Mouse (Mus musculus) hindbrain, embryonic 11.5 days (tissue): ENCODE results near the gene Tbpl1. TPM values are rescaled to one million over a fixed set of nuclear protein-coding genes. Genes with fewer than 3 reads are reported as not detected.

Experiments
- ATAC-seq: fragments of 200-750 bp; cut with Nextera tagmentation; 2 replicates; pipeline ENCODE4 v1.8.0; 2017; ENCODE audit warnings: mild to moderate bottlenecking, moderate TSS enrichment, moderate library complexity; ENCODE audit not compliant: low FRiP score
- DNase-seq: peaks from one replicate; pipeline ENCODE4 v3.0.0-alpha.2; 2015; ENCODE audit warnings: low spot score
- H3K27ac ChIP-seq: fragments of 300-500 bp; sonication (generic); 2 replicates; pipeline ENCODE4 v1.5.1; 2014; ENCODE audit warnings: mild to moderate bottlenecking, low read depth, low read length
- H3K27me3 ChIP-seq: fragments of 300-500 bp; sonication (generic); 2 replicates; pipeline ENCODE4 v1.6.1; 2014; ENCODE audit warnings: mild to moderate bottlenecking, low read length, moderate library complexity, mixed read lengths; ENCODE audit not compliant: control insufficient read depth, insufficient read depth
- H3K36me3 ChIP-seq: fragments of 300-500 bp; sonication (generic); 2 replicates; pipeline ENCODE4 v1.6.1; 2014; ENCODE audit warnings: mild to moderate bottlenecking, low read length, moderate library complexity, mixed read lengths; ENCODE audit not compliant: control insufficient read depth, insufficient read depth
- H3K4me1 ChIP-seq: fragments of 300-500 bp; sonication (generic); replicated peaks from 2 replicates; pipeline ENCODE4 v1.6.1; 2014; ENCODE audit warnings: low read length, mixed read lengths; ENCODE audit not compliant: control insufficient read depth, insufficient read depth
- H3K4me2 ChIP-seq: fragments of 300-500 bp; sonication (generic); replicated peaks from 2 replicates; pipeline ENCODE4 v1.6.1; 2014; ENCODE audit warnings: mild to moderate bottlenecking, low read depth, low read length
- H3K4me3 ChIP-seq: fragments of 300-500 bp; sonication (generic); 2 replicates; pipeline ENCODE4 v1.5.1; 2014; ENCODE audit warnings: low read depth, low read length
- H3K9ac ChIP-seq: fragments of 300-500 bp; sonication (generic); 2 replicates; pipeline ENCODE4 v1.6.1; 2014; ENCODE audit warnings: low read depth, low read length
- H3K9me3 ChIP-seq: fragments of 300-500 bp; sonication (generic); 2 replicates; pipeline ENCODE4 v1.6.1; 2016; ENCODE audit warnings: low read length; ENCODE audit not compliant: control insufficient read depth
- WGBS: fragments of 180-500 bp; shearing (Covaris S2); extraction: QIAGEN DNeasy Blood & Tissue Kit; methylation state at CpG from one replicate; pipeline ENCODE4 v1.1.7; 2014; 5-methylcytosine and 5-hydroxymethylcytosine counted together
- polyA plus RNA-seq: library from polyadenylated mRNA; unstranded; fragments of >200 nt; fragmentation: Nextera tagmentation; extraction: Ambion mirVana; gene quantifications from 2 replicates; pipeline ENCODE4 v1.2.1, GENCODE M21; 2014

Gene Tbpl1
- polyA plus RNA-seq, 1 experiment from 2014 or later, result 128 TPM

GRCm38 (mm10) chr10:22720781-22721529, 10.8 kb downstream of the Tbpl1 start:
- no peak overlapping the region for H3K9ac ChIP-seq
- no peak for ATAC-seq
- no peak overlapping the region for H3K27ac ChIP-seq
- H3K27me3 ChIP-seq, result no peaks in the 10 kb centered on the region
- no peak for DNase-seq
- H3K9me3 ChIP-seq, result no peaks in the 10 kb centered on the region
- no peaks in the 10 kb centered on the region for H3K4me1 ChIP-seq
- no peak overlapping the region for H3K4me3 ChIP-seq
- WGBS, result 93% methylated on average over 5 of the region's 5 CpGs
- H3K36me3 ChIP-seq, result no peaks in the 10 kb centered on the region
- H3K4me2 ChIP-seq, result no peak overlapping the region

DNA sequence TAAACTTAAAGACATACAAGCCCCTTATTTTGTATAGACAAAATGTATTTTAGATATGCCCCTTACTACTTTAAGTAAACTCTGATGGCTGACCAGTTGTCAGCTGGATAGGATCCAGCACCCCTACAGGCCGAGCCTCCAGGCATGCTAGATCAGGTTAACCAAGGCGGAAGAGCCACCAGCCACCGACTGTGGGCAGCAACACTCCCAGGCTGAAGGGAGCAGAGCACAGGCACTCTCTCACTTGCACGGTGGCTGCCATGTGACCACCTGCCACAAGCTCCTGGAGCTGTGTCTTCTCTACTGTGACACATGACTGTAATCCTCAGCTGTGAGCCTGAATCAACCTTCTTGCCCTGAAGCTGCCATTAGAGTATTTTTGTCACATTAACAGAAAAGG, 13.3 kb downstream of the Tbpl1 start:
- Histone ChIP-seq H3K4me3 (no peak overlapping the region), H3K4me1 (no peaks in the 10 kb centered on the region), H3K27ac (no peak overlapping the region), H3K9me3 (no peaks in the 10 kb centered on the region), H3K9ac (no peak overlapping the region), H3K4me2 (no peak overlapping the region), H3K36me3 (no peaks in the 10 kb centered on the region), H3K27me3 (no peaks in the 10 kb centered on the region)
- ATAC-seq, result no peak
- WGBS, result 52% methylated on average over 4 of the region's 4 CpGs
- no peak for DNase-seq

- Histone ChIP-seq H3K27me3 (no peaks in the 10 kb centered on the region), H3K4me3 (no peak overlapping the region), H3K4me1 (no peaks in the 10 kb centered on the region), H3K9me3 (no peaks in the 10 kb centered on the region), H3K36me3 (no peaks in the 10 kb centered on the region), H3K27ac (no peak overlapping the region), H3K4me2 (no peak overlapping the region), H3K9ac (no peak overlapping the region)
- DNase-seq (peak; percentile 73), ATAC-seq (peak; percentile 47)
- 80% methylated on average over 4 of the region's 4 CpGs for WGBS
Measured at GRCm38 (mm10) chr10:22714520-22714919, 17.2 kb downstream of the Tbpl1 start.

- H3K36me3 ChIP-seq, result 0 out of 2 replicates have a peak, but pooled peaks cover 3% of the 10 kb centered on the region
- no peaks in the 10 kb centered on the region for H3K4me1 ChIP-seq
- ATAC-seq (no peak), DNase-seq (no peak)
- 87% methylated on average over 2 of the region's 2 CpGs for WGBS
- H3K27me3 ChIP-seq, result no peaks in the 10 kb centered on the region
- H3K4me3 ChIP-seq, result no peak overlapping the region
- no peak overlapping the region for H3K4me2 ChIP-seq
- no peaks in the 10 kb centered on the region for H3K9me3 ChIP-seq
- H3K27ac ChIP-seq, result no peak overlapping the region
- no peak overlapping the region for H3K9ac ChIP-seq
Measured at GRCm38 (mm10) chr10:22712955-22713354, 18.8 kb downstream of the Tbpl1 start.

DNA sequence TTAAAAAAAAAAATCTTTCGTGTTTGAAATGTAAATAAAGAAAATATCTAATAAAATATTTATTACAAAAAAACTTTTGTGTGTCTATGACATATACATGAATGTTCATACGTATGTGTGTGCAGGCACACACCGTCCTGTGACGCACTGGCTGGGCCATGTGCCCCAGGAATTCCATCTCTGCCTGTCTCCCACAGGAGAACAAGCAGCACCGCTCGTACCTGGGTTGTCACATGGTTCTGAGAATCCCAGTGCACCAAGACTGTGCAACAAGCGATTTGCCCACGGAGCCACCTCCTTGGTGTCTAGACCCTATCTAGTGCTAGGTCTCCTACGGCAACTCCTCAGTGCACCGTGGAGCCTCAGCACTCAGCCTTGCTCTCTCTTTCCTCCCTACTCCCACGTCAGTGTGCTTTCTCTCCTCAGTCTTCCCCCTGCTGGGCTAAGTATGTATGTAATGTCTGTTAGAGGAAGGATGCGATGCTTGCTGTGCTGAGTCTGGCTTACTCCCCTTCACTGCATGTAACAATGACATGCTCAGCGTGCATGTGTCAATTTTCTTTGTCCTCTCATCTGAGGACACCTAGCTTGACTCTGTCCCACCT, 21.5 kb downstream of the Tbpl1 start:
- WGBS, result 84% methylated on average over 13 of the region's 13 CpGs
- no peaks in the 10 kb centered on the region for H3K9me3 ChIP-seq
- DNase-seq (no peak), ATAC-seq (no peak)
- peaks cover 5% of the 10 kb centered on the region; the same call in 1 of the 2 replicates for H3K36me3 ChIP-seq
- no peaks in the 10 kb centered on the region for H3K4me1 ChIP-seq
- no peak overlapping the region for H3K27ac ChIP-seq
- no peak overlapping the region for H3K4me3 ChIP-seq
- H3K4me2 ChIP-seq, result no peak overlapping the region
- no peaks in the 10 kb centered on the region for H3K27me3 ChIP-seq
- no peak overlapping the region for H3K9ac ChIP-seq

GRCm38 (mm10) chr10:22708190-22708843, 23.4 kb downstream of the Tbpl1 start:
- WGBS, result 92% methylated on average over 7 of the region's 7 CpGs
- peaks cover 5% of the 10 kb centered on the region; the same call in 1 of the 2 replicates for H3K36me3 ChIP-seq

DNA sequence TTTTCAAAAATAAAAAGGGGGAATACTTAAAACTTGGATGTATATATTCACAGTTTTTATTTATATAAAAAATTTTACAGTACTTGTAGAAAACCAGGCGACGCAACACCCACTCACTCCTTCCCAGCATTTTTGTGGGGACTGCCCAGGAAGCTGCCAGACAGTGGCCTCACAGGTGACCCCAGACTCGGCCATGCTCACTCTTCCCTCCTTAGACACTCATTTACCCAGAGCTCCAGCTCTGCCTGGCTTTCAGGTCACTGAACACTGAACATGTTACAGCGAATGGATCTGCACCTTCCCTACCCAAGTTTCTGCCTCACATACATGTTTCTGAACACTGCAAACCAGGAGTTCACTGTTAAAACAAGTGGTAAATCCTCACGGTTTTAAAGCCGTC, 27.9 kb downstream of the Tbpl1 start:
- Histone ChIP-seq H3K4me1 (no peaks in the 10 kb centered on the region), H3K9me3 (no peaks in the 10 kb centered on the region), H3K4me3 (no peak overlapping the region), H3K27me3 (no peaks in the 10 kb centered on the region), H3K27ac (no peak overlapping the region), H3K9ac (no peak overlapping the region), H3K36me3 (peaks cover 2% of the 10 kb centered on the region; the same call in 1 of the 2 replicates), H3K4me2 (no peak overlapping the region)
- no peak for ATAC-seq
- no peak for DNase-seq
- WGBS, result 90% methylated on average over 6 of the region's 6 CpGs

More at GRCm38 (mm10) chr10:22708190-22708843, 23.4 kb downstream of the Tbpl1 start:
- Histone ChIP-seq H3K9me3 (no peaks in the 10 kb centered on the region), H3K4me2 (no peak overlapping the region), H3K27me3 (no peaks in the 10 kb centered on the region), H3K4me1 (no peaks in the 10 kb centered on the region), H3K9ac (no peak overlapping the region), H3K4me3 (no peak overlapping the region), H3K27ac (no peak overlapping the region)
- no peak for ATAC-seq
- no peak for DNase-seq

DNA sequence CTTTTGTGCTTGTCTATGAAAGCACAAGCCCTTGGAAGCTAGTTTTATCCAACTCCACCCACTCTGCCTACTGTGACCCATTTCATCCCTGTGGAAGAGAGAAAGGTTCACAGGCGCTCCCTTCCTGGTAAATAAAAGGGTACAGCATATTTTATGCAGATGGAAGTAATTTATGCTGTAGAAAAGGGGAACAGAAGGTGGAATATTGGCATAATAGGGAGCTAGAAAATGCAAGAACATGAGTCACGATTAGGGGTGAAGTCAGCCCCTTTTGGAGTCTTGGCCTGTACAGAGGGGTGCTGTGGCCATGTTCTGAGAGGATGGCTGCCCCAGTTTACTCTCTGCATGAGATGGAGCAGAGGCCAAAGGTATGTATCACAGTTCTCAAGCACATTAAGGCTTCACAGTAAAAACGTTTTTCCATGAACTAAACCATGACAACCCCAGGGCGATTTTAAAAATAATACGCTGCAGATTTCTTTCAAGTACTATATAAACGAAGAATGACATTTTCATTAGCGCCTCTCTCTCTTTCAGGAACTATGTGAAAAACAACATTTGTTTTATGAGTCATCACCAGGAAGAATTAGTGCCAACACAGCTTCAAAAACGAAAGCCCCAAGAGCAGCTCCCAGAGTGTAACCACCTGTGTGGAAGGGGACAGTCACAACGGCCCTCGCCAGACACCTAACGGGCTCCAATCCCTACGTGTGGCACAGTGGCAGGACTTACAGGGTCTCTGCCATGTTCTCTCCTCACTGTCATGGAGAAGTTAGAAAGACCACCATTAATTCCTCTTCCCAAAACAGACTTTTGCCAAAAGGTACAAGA, 30.0 kb downstream of the Tbpl1 start:
- no peak overlapping the region for H3K4me2 ChIP-seq
- ATAC-seq, result no peak
- DNase-seq, result no peak
- no peak overlapping the region for H3K9ac ChIP-seq
- WGBS, result 79% methylated on average over 12 of the region's 12 CpGs
- H3K4me1 ChIP-seq, result no peaks in the 10 kb centered on the region
- no peak overlapping the region for H3K27ac ChIP-seq
- H3K27me3 ChIP-seq, result no peaks in the 10 kb centered on the region
- H3K36me3 ChIP-seq, result peaks cover 1% of the 10 kb centered on the region; the same call in 1 of the 2 replicates
- H3K9me3 ChIP-seq, result no peaks in the 10 kb centered on the region
- no peak overlapping the region for H3K4me3 ChIP-seq
